12 mouse cellular contexts compared by ENCODE assay signal in genomic region chr10:121613570-121613969, GRCm38 (mm10). TPM values are rescaled to one million over a fixed set of nuclear protein-coding genes. Genes with fewer than 3 reads are reported as not detected.
DNase-seq lines count a peak whose midpoint lies in the region; ATAC-seq and TF ChIP-seq lines count a peak whose summit lies in the region.
"Had no signal": no experiment of that assay in that cellular context is flagged by ENCODE, and none has a peak within 500 bp of the region (broad histone marks: within the 10 kb centered on the region; RNA-seq: fewer than 3 reads in every experiment).

No protein-coding gene starts in this region.

- H3K36me3 ChIP-seq in heart, embryonic 10.5 days = peaks cover 93% of the 10 kb centered on the region
- peaks cover 53% of the 10 kb centered on the region for H3K36me3 ChIP-seq in liver, embryonic 16.5 days (ENCODE audit: control insufficient read depth, insufficient read depth)

- peak; percentile 97 for DNase-seq in heart, adult 11 months
- DNase-seq in heart, embryonic 10.5 days (ENCODE audit: low spot score) = no peak
- DNase-seq in heart, postnatal 10 days = peak; percentile 54
- no peak for DNase-seq in ovary, adult 18-20 months (ENCODE audit: low spot score)
- DNase-seq in right cerebral cortex, adult 2 months (ENCODE audit: low spot score in 2 of 2) = no peak
- no peak for DNase-seq in testis, postnatal 14 days (ENCODE audit: low spot score)

- peak; percentile 25; the same call in 1 of the 2 replicates for ATAC-seq in liver, embryonic 16.5 days (ENCODE audit: low read depth)
- ATAC-seq: inflammation-experienced regulatory T-cells, adult 6 months had no signal

- H3K4me3 ChIP-seq in heart, embryonic 10.5 days = no peak overlapping the region
- H3K4me3 ChIP-seq in liver, embryonic 16.5 days (ENCODE audit: low read depth, low read length) = no peak overlapping the region
- no peak overlapping the region for H3K4me3 ChIP-seq in olfactory bulb, adult 2 months (ENCODE audit: insufficient read depth, low read depth, low read length)
- H3K4me3 ChIP-seq: forebrain, embryonic 10.5 days; limb, embryonic 10.5 days had no signal

- no peaks in the 10 kb centered on the region for H3K4me1 ChIP-seq in heart, embryonic 10.5 days
- no peaks in the 10 kb centered on the region for H3K4me1 ChIP-seq in liver, embryonic 16.5 days (ENCODE audit: control insufficient read depth, low read depth, low read length)
- H3K4me1 ChIP-seq in olfactory bulb, adult 2 months (ENCODE audit: control insufficient read depth, insufficient read depth, low read length) = peaks cover 5% of the 10 kb centered on the region; the same call in 1 of the 2 replicates
- H3K4me1 ChIP-seq: forebrain, embryonic 10.5 days; limb, embryonic 10.5 days had no signal

- no peak overlapping the region for H3K9ac ChIP-seq in liver, embryonic 16.5 days (ENCODE audit: low read depth, low read length)

- no peak overlapping the region for H3K4me2 ChIP-seq in liver, embryonic 16.5 days (ENCODE audit: low read depth, low read length)

- no peak for TF ChIP-seq CTCF in olfactory bulb, adult 2 months (IDR thresholded peaks at IDR 0.05; ENCODE audit: insufficient read depth, low read depth, low read length)

- intact Hi-C loops in heart, postnatal 10 days (cut with DNase I) = no loop called here

- no peaks in the 10 kb centered on the region for H3K9me3 ChIP-seq in heart, embryonic 10.5 days
- no peaks in the 10 kb centered on the region for H3K9me3 ChIP-seq in liver, embryonic 16.5 days (replicated peaks; ENCODE audit: control insufficient read depth, low read length)
- H3K9me3 ChIP-seq: limb, embryonic 10.5 days had no signal

- H3K27ac ChIP-seq in heart, embryonic 10.5 days = no peak overlapping the region
- H3K27ac ChIP-seq in liver, embryonic 16.5 days (ENCODE audit: low read length) = no peak overlapping the region
- peak overlapping the region; percentile 45; the same call in 1 of the 2 replicates for H3K27ac ChIP-seq in olfactory bulb, adult 2 months (ENCODE audit: insufficient read depth, low read depth, low read length)
- H3K27ac ChIP-seq: forebrain, embryonic 10.5 days; limb, embryonic 10.5 days had no signal

- WGBS in heart, embryonic 10.5 days = 66% methylated on average over 13 of the region's 13 CpGs
- WGBS in liver, embryonic 16.5 days (ENCODE audit: insufficient replicate concordance) = 42% methylated on average over 13 of the region's 13 CpGs
- 69% methylated on average over 13 of the region's 13 CpGs for WGBS in olfactory bulb, adult 2 months

- H3K27me3 ChIP-seq in heart, embryonic 10.5 days (ENCODE audit: insufficient read depth, poor library complexity, severe bottlenecking) = no peaks in the 10 kb centered on the region
- H3K27me3 ChIP-seq in liver, embryonic 16.5 days (ENCODE audit: control insufficient read depth, insufficient read depth, low read depth, low read length) = no peaks in the 10 kb centered on the region

- no peak for TF ChIP-seq POLR2A in olfactory bulb, adult 2 months (IDR thresholded peaks at IDR 0.05; ENCODE audit: insufficient read depth, low read depth, low read length)

RNA-seq across cellular contexts. Expression of gene Xpot, which starts 12.6 kb away (rescaled TPM):
- polyA plus RNA-seq in heart, embryonic 10.5 days (2016; fragmentation: Nextera tagmentation; extraction: Ambion mirVana) = 44.8 and 48.8 TPM in 2 replicates
- total RNA-seq in heart, postnatal 10 days (2021) = 10 to 100 TPM; 31.7 to 33.8 TPM
- polyA plus RNA-seq in liver, embryonic 16.5 days (2015; fragmentation: Nextera tagmentation; extraction: Ambion mirVana) = 24.1 and 26.4 TPM in 2 replicates
- polyA plus RNA-seq in olfactory bulb, adult 2 months (2012; ENCODE audit: insufficient read depth, insufficient read length, low replicate concordance, missing spikeins) = not detected in 2 replicates

RNA-seq across cellular contexts. Expression of gene Tbk1, which starts 27.0 kb away (rescaled TPM):
- 28.1 and 31.4 TPM in 2 replicates for polyA plus RNA-seq in heart, embryonic 10.5 days (2016; fragmentation: Nextera tagmentation; extraction: Ambion mirVana)
- total RNA-seq in heart, postnatal 10 days (2021) = 10 to 100 TPM; 17.3 to 19.5 TPM
- polyA plus RNA-seq in liver, embryonic 16.5 days (2015; fragmentation: Nextera tagmentation; extraction: Ambion mirVana) = 19.8 and 20.5 TPM in 2 replicates
- 288 TPM in 1 of 2 replicates, not detected in the other for polyA plus RNA-seq in olfactory bulb, adult 2 months (2012; ENCODE audit: insufficient read depth, insufficient read length, low replicate concordance, missing spikeins)

RNA-seq across cellular contexts. Expression of gene D930020B18Rik, which starts 27.8 kb away (rescaled TPM):
- polyA plus RNA-seq in heart, embryonic 10.5 days (2016; fragmentation: Nextera tagmentation; extraction: Ambion mirVana) = 0.11 TPM in 1 of 2 replicates, not detected in the other
- total RNA-seq in heart, postnatal 10 days (2021) = not detected
- polyA plus RNA-seq in liver, embryonic 16.5 days (2015; fragmentation: Nextera tagmentation; extraction: Ambion mirVana) = 0.04 TPM in 1 of 2 replicates, not detected in the other
- not detected in 2 replicates for polyA plus RNA-seq in olfactory bulb, adult 2 months (2012; ENCODE audit: insufficient read depth, insufficient read length, low replicate concordance, missing spikeins)
- total RNA-seq: monocyte, adult 5-6 weeks had no signal

Comparison
In these comparisons a context has a peak if more than half of its experiments do, and no peak if none do; other contexts are left out.
1. DNase-seq: peak in heart, adult 11 months (single experiment) and heart, postnatal 10 days (2 of 2); none in heart, embryonic 10.5 days (single experiment), ovary, adult 18-20 months (single experiment), right cerebral cortex, adult 2 months (0 of 2) and testis, postnatal 14 days (single experiment).